Mouse (Mus musculus): ENCODE measurements around the gene Zbtb48. TPM values are rescaled to one million over a fixed set of nuclear protein-coding genes. Genes with fewer than 3 reads are reported as not detected.
A peak's percentile ranks its signal among the peaks of the same experiment; 100 is the strongest.

Zbtb48 gene
- total and polyA plus RNA-seq, 2 experiments from 2014 or later, result 8.9 to 20.6 TPM

DNA sequence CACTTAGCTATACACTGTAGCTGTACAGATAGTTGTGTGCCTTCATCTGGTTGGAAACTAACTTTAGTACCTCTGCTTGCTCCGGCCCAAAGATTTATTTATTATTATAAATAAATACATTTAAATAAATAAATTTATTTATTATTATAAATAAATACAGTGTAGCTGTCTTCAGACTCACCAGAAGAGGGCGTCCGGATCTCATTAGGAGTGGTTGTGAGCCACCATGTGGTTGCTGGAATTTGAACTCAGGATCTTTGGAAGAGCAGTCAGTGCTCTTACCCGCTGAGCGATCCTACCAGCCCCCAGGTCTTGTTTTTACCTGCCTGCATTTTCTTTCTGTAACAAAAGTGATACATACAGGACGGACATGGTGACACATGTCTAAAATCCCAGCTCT is 21.3 kb downstream of the Zbtb48 start:
- TF ChIP-seq CTCF (IDR thresholded peaks at IDR 0.05), result peak; percentile 34; the same call in 1 of the 2 replicates
- WGBS, result 80% methylated on average over 6 of the region's 6 CpGs
- Histone ChIP-seq H3K4me3 (ENCODE audit: low read depth, low read length) (no peak overlapping the region), H3K4me2 (ENCODE audit: low read depth, low read length, poor library complexity, severe bottlenecking) (no peak overlapping the region), H3K27ac (ENCODE audit: low read depth, low read length) (no peak overlapping the region), H3K4me1 (ENCODE audit: insufficient read depth, low read length) (peaks cover 11% of the 10 kb centered on the region; the same call in 1 of the 2 replicates), H3K36me3 (ENCODE audit: insufficient read depth, low read length) (no peaks in the 10 kb centered on the region), H3K9me3 (ENCODE audit: low read length) (no peaks in the 10 kb centered on the region), H3K9ac (replicated peaks; ENCODE audit: low read length, poor library complexity, severe bottlenecking) (no peak overlapping the region), H3K27me3 (ENCODE audit: insufficient read depth, low read length) (peaks cover 21% of the 10 kb centered on the region)
- ATAC-seq (ENCODE audit: low FRiP score), result no peak
- no peak for DNase-seq (ENCODE audit: low spot score)

DNA sequence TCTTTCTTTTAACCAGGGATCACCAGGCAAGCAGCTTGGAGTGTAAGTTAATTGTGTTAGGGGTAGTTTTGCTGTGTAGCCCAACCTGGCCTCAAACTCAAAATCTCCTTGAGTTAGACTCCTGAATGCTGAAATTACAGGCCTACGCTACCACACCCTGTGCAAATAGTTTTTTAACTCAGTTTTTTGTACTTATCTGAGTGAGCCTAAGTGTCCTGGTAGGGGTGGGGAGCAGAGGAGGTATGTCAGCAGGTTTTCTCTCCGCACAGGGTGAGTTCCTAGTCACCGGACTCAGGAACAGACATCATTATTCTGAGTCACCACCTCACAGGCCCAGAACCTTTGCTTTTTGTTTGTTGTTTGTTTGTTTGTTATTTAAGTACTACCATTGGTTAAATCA is 25.4 kb downstream of the Zbtb48 start:
- no peak for DNase-seq (ENCODE audit: low spot score)
- 88% methylated on average over 3 of the region's 3 CpGs for WGBS
- no peak for ATAC-seq (ENCODE audit: low FRiP score)
- no peaks in the 10 kb centered on the region for H3K9me3 ChIP-seq (ENCODE audit: low read length)
- H3K27me3 ChIP-seq (ENCODE audit: insufficient read depth, low read length), result peaks cover 9% of the 10 kb centered on the region; the same call in 1 of the 2 replicates
- H3K4me1 ChIP-seq (ENCODE audit: insufficient read depth, low read length), result 0 out of 2 replicates have a peak, but pooled peaks cover 5% of the 10 kb centered on the region
- TF ChIP-seq CTCF (IDR thresholded peaks at IDR 0.05), result no peak
- no peak overlapping the region for H3K4me3 ChIP-seq (ENCODE audit: low read depth, low read length)
- no peak overlapping the region for H3K4me2 ChIP-seq (ENCODE audit: low read depth, low read length, poor library complexity, severe bottlenecking)
- no peak overlapping the region for H3K9ac ChIP-seq (replicated peaks; ENCODE audit: low read length, poor library complexity, severe bottlenecking)
- H3K36me3 ChIP-seq (ENCODE audit: insufficient read depth, low read length), result no peaks in the 10 kb centered on the region
- H3K27ac ChIP-seq (ENCODE audit: low read depth, low read length), result no peak overlapping the region

DNA sequence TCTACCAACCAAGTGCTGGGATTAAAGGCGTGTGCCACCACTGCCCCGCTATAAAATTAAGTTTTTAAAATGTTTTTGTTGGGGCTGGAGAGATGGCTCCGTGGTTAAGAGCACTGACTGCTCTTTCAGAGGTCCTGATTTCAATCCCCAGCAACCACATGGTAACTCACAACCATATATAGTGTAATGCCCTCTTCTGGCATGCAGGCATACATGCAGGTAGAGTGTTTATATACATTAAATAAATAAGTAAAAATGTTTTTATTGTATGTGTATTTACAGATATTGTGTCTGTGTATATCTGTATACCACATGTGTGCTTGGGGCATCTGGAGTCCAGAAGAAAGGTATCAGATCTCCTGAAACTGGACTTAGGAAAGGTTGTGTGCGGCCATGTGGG is 26.1 kb downstream of the Zbtb48 start:
- ATAC-seq (ENCODE audit: low FRiP score), result no peak

DNA sequence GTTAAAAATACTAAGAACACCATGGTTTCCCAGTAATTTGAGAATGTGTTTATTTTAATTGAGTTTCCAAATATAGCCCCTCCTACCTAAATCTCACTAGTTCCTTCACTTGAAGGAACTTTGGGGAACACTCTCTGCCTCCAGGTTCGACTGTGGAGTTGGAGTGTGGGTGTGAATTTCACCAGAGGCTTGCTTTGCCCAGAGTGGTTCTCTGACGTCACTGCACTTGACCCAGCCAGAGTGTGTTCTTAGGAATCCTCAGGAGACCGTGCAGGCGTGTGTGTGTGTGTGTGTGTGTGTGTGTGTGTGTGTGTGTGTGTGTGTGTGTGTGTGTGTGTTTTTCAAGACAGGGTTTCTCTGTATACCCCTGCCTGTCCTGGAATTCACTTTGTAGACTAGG is 26.6 kb downstream of the Zbtb48 start:
- 48% methylated on average over 4 of the region's 4 CpGs for WGBS
- H3K36me3 ChIP-seq (ENCODE audit: insufficient read depth, low read length), result no peaks in the 10 kb centered on the region
- no peak for TF ChIP-seq CTCF (IDR thresholded peaks at IDR 0.05)
- ATAC-seq (ENCODE audit: low FRiP score), result no peak
- no peak overlapping the region for H3K4me2 ChIP-seq (ENCODE audit: low read depth, low read length, poor library complexity, severe bottlenecking)
- H3K9ac ChIP-seq (replicated peaks; ENCODE audit: low read length, poor library complexity, severe bottlenecking), result no peak overlapping the region
- no peak overlapping the region for H3K4me3 ChIP-seq (ENCODE audit: low read depth, low read length)
- 0 out of 2 replicates have a peak, but pooled peaks cover 5% of the 10 kb centered on the region for H3K4me1 ChIP-seq (ENCODE audit: insufficient read depth, low read length)
- H3K9me3 ChIP-seq (ENCODE audit: low read length), result no peaks in the 10 kb centered on the region
- no peak for DNase-seq (ENCODE audit: low spot score)
- no peaks in the 10 kb centered on the region for H3K27me3 ChIP-seq (ENCODE audit: insufficient read depth, low read length)
- H3K27ac ChIP-seq (ENCODE audit: low read depth, low read length), result no peak overlapping the region

More for the DNA sequence above, 26.1 kb downstream of the Zbtb48 start:
- H3K9ac ChIP-seq (replicated peaks; ENCODE audit: low read length, poor library complexity, severe bottlenecking), result no peak overlapping the region
- H3K27ac ChIP-seq (ENCODE audit: low read depth, low read length), result no peak overlapping the region
- no peak for DNase-seq (ENCODE audit: low spot score)
- peak; percentile 24 for TF ChIP-seq CTCF (IDR thresholded peaks at IDR 0.05)
- H3K27me3 ChIP-seq (ENCODE audit: insufficient read depth, low read length), result 0 out of 2 replicates have a peak, but pooled peaks cover 2% of the 10 kb centered on the region
- no peaks in the 10 kb centered on the region for H3K9me3 ChIP-seq (ENCODE audit: low read length)
- no peak overlapping the region for H3K4me3 ChIP-seq (ENCODE audit: low read depth, low read length)
- no peak overlapping the region for H3K4me2 ChIP-seq (ENCODE audit: low read depth, low read length, poor library complexity, severe bottlenecking)
- H3K4me1 ChIP-seq (ENCODE audit: insufficient read depth, low read length), result 0 out of 2 replicates have a peak, but pooled peaks cover 5% of the 10 kb centered on the region
- 64% methylated on average over 4 of the region's 4 CpGs for WGBS
- H3K36me3 ChIP-seq (ENCODE audit: insufficient read depth, low read length), result no peaks in the 10 kb centered on the region

DNA sequence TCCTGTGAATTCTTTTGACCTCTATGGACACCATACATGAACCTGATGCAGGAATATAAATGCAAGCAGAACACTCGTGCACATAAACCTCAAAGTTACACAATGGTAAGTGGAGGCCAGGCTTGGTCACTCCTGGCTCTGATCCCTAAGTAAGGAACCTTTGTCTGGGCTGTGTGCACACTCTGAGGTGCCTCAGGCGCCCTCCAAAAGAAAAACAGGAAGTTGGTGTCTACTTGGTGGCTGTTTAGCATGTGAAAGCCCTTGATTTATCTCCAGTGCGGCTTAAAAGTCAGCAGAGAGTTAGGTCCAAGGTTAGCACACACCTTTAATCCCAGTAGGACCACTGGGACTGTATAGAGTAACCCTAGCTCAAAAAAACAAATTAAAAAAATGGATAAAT is 28.0 kb downstream of the Zbtb48 start:
- Histone ChIP-seq H3K27me3 (ENCODE audit: insufficient read depth, low read length) (no peaks in the 10 kb centered on the region), H3K4me1 (ENCODE audit: insufficient read depth, low read length) (0 out of 2 replicates have a peak, but pooled peaks cover 6% of the 10 kb centered on the region), H3K36me3 (ENCODE audit: insufficient read depth, low read length) (no peaks in the 10 kb centered on the region), H3K4me2 (ENCODE audit: low read depth, low read length, poor library complexity, severe bottlenecking) (no peak overlapping the region), H3K27ac (ENCODE audit: low read depth, low read length) (no peak overlapping the region), H3K4me3 (ENCODE audit: low read depth, low read length) (no peak overlapping the region), H3K9ac (replicated peaks; ENCODE audit: low read length, poor library complexity, severe bottlenecking) (no peak overlapping the region), H3K9me3 (ENCODE audit: low read length) (no peaks in the 10 kb centered on the region)
- TF ChIP-seq CTCF (IDR thresholded peaks at IDR 0.05), result no peak
- no peak for DNase-seq (ENCODE audit: low spot score)
- no peak for ATAC-seq (ENCODE audit: low FRiP score)
- 71% methylated on average over 3 of the region's 3 CpGs for WGBS

DNA sequence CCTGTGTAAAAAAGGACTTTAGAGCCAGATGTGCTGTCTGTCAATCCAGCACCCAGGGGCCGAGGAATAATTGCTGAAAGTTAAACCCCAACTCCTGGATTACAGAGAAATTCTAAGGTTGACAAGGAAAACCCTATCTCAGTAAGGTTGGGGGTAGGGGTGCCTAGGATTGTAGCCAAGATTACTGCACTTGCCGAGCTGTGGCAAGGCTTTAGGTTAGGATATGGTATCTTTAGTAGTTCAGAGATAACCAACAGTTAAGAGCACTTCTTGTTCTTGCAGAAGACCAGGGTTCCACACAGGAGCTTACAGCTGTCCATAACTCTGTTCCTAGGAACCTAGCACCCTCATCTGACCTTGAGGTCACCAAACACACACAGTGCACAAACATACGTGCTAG is 29.8 kb downstream of the Zbtb48 start:
- no peaks in the 10 kb centered on the region for H3K27me3 ChIP-seq (ENCODE audit: insufficient read depth, low read length)
- TF ChIP-seq CTCF (IDR thresholded peaks at IDR 0.05), result no peak
- no peak overlapping the region for H3K4me2 ChIP-seq (ENCODE audit: low read depth, low read length, poor library complexity, severe bottlenecking)
- 69% methylated on average over 3 of the region's 3 CpGs for WGBS
- H3K9me3 ChIP-seq (ENCODE audit: low read length), result no peaks in the 10 kb centered on the region
- H3K36me3 ChIP-seq (ENCODE audit: insufficient read depth, low read length), result no peaks in the 10 kb centered on the region
- no peak overlapping the region for H3K4me3 ChIP-seq (ENCODE audit: low read depth, low read length)
- ATAC-seq (ENCODE audit: low FRiP score) (no peak), DNase-seq (ENCODE audit: low spot score) (no peak)
- H3K4me1 ChIP-seq (ENCODE audit: insufficient read depth, low read length), result peaks cover 10% of the 10 kb centered on the region; the same call in 1 of the 2 replicates
- H3K27ac ChIP-seq (ENCODE audit: low read depth, low read length), result no peak overlapping the region
- H3K9ac ChIP-seq (replicated peaks; ENCODE audit: low read length, poor library complexity, severe bottlenecking), result no peak overlapping the region
